Mouse (Mus musculus) heart, embryonic 11.5 days (tissue): ENCODE measurements at regions not wholly inside any gene's neighbourhood (a gene's known extent, or its start where the extent isn't known, plus 50 kb on each side); places are given as distances from the start of the nearest gene placed in this dataset.

Source experiments
- ATAC-seq: fragments of 200-750 bp; cut with Nextera tagmentation; replicated peaks from 2 replicates; pipeline ENCODE4 v1.8.0; 2017; ENCODE audit warnings: moderate library complexity; ENCODE audit not compliant: insufficient number of reproducible peaks, low FRiP score, low TSS enrichment
- H3K27ac ChIP-seq: fragments of 300-500 bp; sonication (generic); 2 replicates; pipeline ENCODE4 v1.5.1; 2014; ENCODE audit warnings: mild to moderate bottlenecking, low read depth, low read length
- H3K27me3 ChIP-seq: fragments of 300-500 bp; sonication (generic); 2 replicates; pipeline ENCODE4 v1.6.1; 2014; ENCODE audit warnings: mild to moderate bottlenecking, low read length, mixed read lengths; ENCODE audit not compliant: control insufficient read depth, insufficient read depth
- H3K36me3 ChIP-seq: fragments of 300-500 bp; sonication (generic); 2 replicates; pipeline ENCODE4 v1.6.1; 2014; ENCODE audit warnings: mild to moderate bottlenecking, low read length, moderate library complexity, mixed read lengths; ENCODE audit not compliant: control insufficient read depth, insufficient read depth
- H3K4me1 ChIP-seq: fragments of 300-500 bp; sonication (generic); 2 replicates; pipeline ENCODE4 v1.6.1; 2014; ENCODE audit warnings: low read length; ENCODE audit not compliant: control insufficient read depth, insufficient read depth
- H3K4me2 ChIP-seq: fragments of 300-500 bp; sonication (generic); 2 replicates; pipeline ENCODE4 v1.6.1; 2014; ENCODE audit warnings: mild to moderate bottlenecking, moderate library complexity
- H3K4me3 ChIP-seq: fragments of 300-500 bp; sonication (generic); 2 replicates; pipeline ENCODE4 v1.5.1; 2014; ENCODE audit warnings: low read depth, low read length
- H3K9ac ChIP-seq: fragments of 300-500 bp; sonication (generic); 2 replicates; pipeline ENCODE4 v1.6.1; 2014; ENCODE audit warnings: mild to moderate bottlenecking, low read depth, low read length, moderate library complexity
- H3K9me3 ChIP-seq: fragments of 300-500 bp; sonication (generic); replicated peaks from 2 replicates; pipeline ENCODE4 v1.6.1; 2016; ENCODE audit warnings: low read length; ENCODE audit not compliant: control insufficient read depth
- WGBS: fragments of 180-500 bp; shearing (Covaris S2); extraction: QIAGEN DNeasy Blood & Tissue Kit; methylation state at CpG from one replicate; pipeline ENCODE4 v1.1.7; 2014; ENCODE audit not compliant: insufficient replicate concordance; 5-methylcytosine and 5-hydroxymethylcytosine counted together

DNA sequence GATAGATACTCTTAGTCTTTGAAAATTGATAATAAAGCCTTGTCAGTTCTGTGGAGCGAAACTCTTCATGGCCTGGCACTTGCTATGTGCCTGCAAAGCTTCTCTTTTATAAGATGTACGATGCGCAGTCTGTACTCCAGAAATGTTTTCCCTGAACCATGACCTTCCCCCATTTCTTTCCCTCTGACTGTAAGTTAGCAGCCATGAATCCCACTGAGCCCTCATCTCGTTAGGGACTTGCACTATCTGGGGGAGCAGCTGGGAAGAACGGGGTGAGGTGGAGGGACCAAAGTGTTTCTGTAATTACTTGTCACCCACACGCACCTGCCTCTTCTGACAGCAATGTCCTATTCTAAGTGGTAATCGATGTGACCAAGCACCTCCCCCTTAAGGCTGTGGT is 932.1 kb downstream of the Synb start:
- Histone ChIP-seq H3K4me3 (no peak overlapping the region), H3K36me3 (no peaks in the 10 kb centered on the region), H3K9me3 (no peaks in the 10 kb centered on the region), H3K4me1 (no peaks in the 10 kb centered on the region; the same call in 1 of the 2 replicates), H3K27ac (no peak overlapping the region), H3K9ac (no peak overlapping the region), H3K27me3 (no peaks in the 10 kb centered on the region), H3K4me2 (no peak overlapping the region)
- 61% methylated on average over 7 of the region's 7 CpGs for WGBS
- ATAC-seq = no peak

- Histone ChIP-seq H3K27ac (no peak overlapping the region), H3K9ac (no peak overlapping the region), H3K9me3 (no peaks in the 10 kb centered on the region), H3K27me3 (no peaks in the 10 kb centered on the region), H3K4me3 (no peak overlapping the region), H3K4me2 (no peak overlapping the region), H3K4me1 (no peaks in the 10 kb centered on the region; the same call in 1 of the 2 replicates), H3K36me3 (no peaks in the 10 kb centered on the region)
- ATAC-seq = no peak
- WGBS = 80% methylated on average over 6 of the region's 6 CpGs
Observed at GRCm38 (mm10) chr14:68361481-68361880, 932.6 kb downstream of the Synb start.

DNA sequence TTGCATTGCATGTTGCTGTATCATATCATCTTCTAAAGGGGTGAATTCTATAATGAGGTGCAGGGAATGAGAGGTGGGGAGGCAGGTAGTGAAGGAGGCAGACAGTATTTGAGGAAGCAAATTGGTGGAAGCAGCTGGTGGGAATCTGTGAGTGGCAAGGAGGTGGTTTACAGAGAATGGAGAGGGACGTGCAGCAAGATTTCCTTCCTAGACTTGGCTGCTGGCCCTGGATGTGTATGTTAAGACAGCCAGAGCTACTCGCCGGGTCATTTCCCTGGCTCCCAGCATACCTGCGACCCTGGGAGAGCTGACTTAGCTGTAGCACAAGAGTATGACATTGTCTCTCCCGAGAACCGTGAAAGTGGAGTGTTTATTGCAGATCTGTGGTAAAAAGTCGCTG is 937.7 kb downstream of the Synb start:
- no peak overlapping the region for H3K4me3 ChIP-seq
- H3K27me3 ChIP-seq = no peaks in the 10 kb centered on the region
- H3K4me2 ChIP-seq = no peak overlapping the region
- H3K9ac ChIP-seq = no peak overlapping the region
- no peaks in the 10 kb centered on the region for H3K9me3 ChIP-seq
- H3K36me3 ChIP-seq = no peaks in the 10 kb centered on the region
- WGBS = 73% methylated on average over 7 of the region's 7 CpGs
- no peak overlapping the region for H3K27ac ChIP-seq
- H3K4me1 ChIP-seq = no peaks in the 10 kb centered on the region; the same call in 1 of the 2 replicates
- no peak for ATAC-seq

- ATAC-seq = no peak
- Histone ChIP-seq H3K4me2 (no peak overlapping the region), H3K27ac (no peak overlapping the region), H3K4me1 (no peaks in the 10 kb centered on the region; the same call in 1 of the 2 replicates), H3K27me3 (no peaks in the 10 kb centered on the region), H3K36me3 (no peaks in the 10 kb centered on the region), H3K9me3 (no peaks in the 10 kb centered on the region), H3K4me3 (no peak overlapping the region), H3K9ac (no peak overlapping the region)
- 85% methylated on average over 8 of the region's 8 CpGs for WGBS
Observed at GRCm38 (mm10) chr14:68355462-68355905, 938.6 kb downstream of the Synb start.

GRCm38 (mm10) chr14:68345527-68345926 is 948.6 kb downstream of the Synb start:
- no peak overlapping the region for H3K4me3 ChIP-seq
- WGBS = 59% methylated on average over 4 of the region's 4 CpGs
- H3K36me3 ChIP-seq = no peaks in the 10 kb centered on the region
- no peak overlapping the region for H3K9ac ChIP-seq
- H3K4me2 ChIP-seq = no peak overlapping the region
- H3K27me3 ChIP-seq = no peaks in the 10 kb centered on the region
- H3K4me1 ChIP-seq = no peaks in the 10 kb centered on the region
- H3K9me3 ChIP-seq = no peaks in the 10 kb centered on the region
- no peak overlapping the region for H3K27ac ChIP-seq
- ATAC-seq = no peak

DNA sequence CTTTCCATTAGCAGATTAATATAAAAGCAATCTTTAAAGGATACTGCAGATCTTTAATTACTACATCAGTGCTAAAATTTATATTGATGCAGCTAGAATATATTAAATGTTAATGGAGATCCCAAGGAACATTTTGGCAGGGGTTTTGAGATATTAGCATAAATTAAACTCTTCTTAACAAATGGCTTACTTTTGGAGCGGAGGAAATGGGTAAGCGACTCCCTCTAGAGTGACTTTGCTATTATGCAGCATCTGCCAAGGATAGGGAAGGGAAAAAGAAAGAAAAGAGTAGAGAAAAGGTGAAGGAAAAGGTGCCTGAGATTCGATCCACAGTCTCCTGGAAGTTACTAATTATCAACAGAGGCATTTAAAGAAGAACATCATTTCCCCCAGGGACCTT is 949.4 kb downstream of the Synb start:
- Histone ChIP-seq H3K4me3 (no peak overlapping the region), H3K4me1 (no peaks in the 10 kb centered on the region), H3K9ac (no peak overlapping the region), H3K9me3 (no peaks in the 10 kb centered on the region), H3K27ac (no peak overlapping the region), H3K27me3 (no peaks in the 10 kb centered on the region), H3K36me3 (no peaks in the 10 kb centered on the region), H3K4me2 (no peak overlapping the region)
- ATAC-seq = no peak
- 69% methylated on average over 3 of the region's 3 CpGs for WGBS

- H3K36me3 ChIP-seq = no peaks in the 10 kb centered on the region
- no peak for ATAC-seq
- no peak overlapping the region for H3K4me2 ChIP-seq
- no peak overlapping the region for H3K27ac ChIP-seq
- WGBS = 51% methylated on average over 5 of the region's 5 CpGs
- H3K4me1 ChIP-seq = no peaks in the 10 kb centered on the region
- H3K4me3 ChIP-seq = no peak overlapping the region
- H3K27me3 ChIP-seq = no peaks in the 10 kb centered on the region
- H3K9ac ChIP-seq = no peak overlapping the region
- H3K9me3 ChIP-seq = no peaks in the 10 kb centered on the region
Observed at GRCm38 (mm10) chr14:68338440-68338839, 955.7 kb downstream of the Synb start.

GRCm38 (mm10) chr14:68325061-68325460 is 969.0 kb downstream of the Synb start:
- no peak for ATAC-seq
- no peak overlapping the region for H3K4me2 ChIP-seq
- no peak overlapping the region for H3K27ac ChIP-seq
- H3K4me1 ChIP-seq = no peaks in the 10 kb centered on the region
- H3K27me3 ChIP-seq = no peaks in the 10 kb centered on the region
- 83% methylated on average over 1 of the region's 1 CpGs for WGBS
- no peak overlapping the region for H3K4me3 ChIP-seq
- H3K36me3 ChIP-seq = no peaks in the 10 kb centered on the region
- H3K9ac ChIP-seq = no peak overlapping the region
- H3K9me3 ChIP-seq = no peaks in the 10 kb centered on the region

DNA sequence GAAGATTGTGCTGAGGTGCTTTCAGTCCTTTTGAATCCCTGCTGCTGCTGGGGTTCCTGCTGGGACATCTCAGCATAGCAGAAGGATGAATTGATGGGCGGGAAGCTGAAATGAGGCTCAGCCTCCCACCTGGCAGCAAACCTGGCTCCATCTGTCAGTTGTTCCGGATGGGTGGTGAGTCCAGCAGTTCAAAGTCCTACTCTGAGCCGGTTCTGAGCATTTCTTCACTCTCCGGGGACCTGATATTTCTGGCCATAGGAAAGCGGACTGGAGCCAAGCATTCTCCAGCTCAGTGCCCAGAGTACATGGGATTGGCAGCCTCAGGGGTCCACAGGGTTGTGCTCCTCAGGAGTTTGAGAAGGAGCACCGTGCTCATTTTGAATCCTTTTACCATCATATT is 971.1 kb downstream of the Synb start:
- no peak overlapping the region for H3K4me3 ChIP-seq
- no peaks in the 10 kb centered on the region for H3K4me1 ChIP-seq
- WGBS = 55% methylated on average over 6 of the region's 6 CpGs
- no peaks in the 10 kb centered on the region for H3K27me3 ChIP-seq
- H3K4me2 ChIP-seq = no peak overlapping the region
- H3K27ac ChIP-seq = no peak overlapping the region
- no peak for ATAC-seq
- H3K36me3 ChIP-seq = no peaks in the 10 kb centered on the region
- H3K9ac ChIP-seq = no peak overlapping the region
- no peaks in the 10 kb centered on the region for H3K9me3 ChIP-seq
